Comparison of ENCODE assay signal across 8 mouse cellular contexts in the genomic region with DNA sequence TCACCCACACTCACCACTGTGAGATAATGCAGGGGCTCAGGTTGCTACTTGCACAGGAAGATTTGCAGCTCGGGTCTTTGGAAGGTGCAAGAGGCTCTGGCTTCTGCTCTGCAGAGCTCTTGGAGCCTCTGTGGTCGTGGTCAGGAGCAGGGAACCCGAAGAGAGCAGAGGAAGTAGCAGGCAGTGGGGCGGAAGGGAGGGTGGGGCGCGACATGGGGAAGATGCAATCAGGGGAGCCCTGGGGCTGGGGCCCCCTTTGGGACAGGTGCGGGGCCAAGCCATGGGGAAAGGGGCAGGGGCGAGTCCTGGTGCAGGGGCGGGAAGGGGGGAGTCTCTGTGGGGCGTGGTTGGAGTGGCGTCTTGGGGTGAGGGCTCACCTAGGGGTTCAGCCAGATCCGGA. TPM values are rescaled to one million over a fixed set of nuclear protein-coding genes. Genes with fewer than 3 reads are reported as not detected.
DNase-seq lines count a peak whose midpoint lies in the region; ATAC-seq lines count a peak whose summit lies in the region.

A gene (minus strand): TSS at position 184 of the 400 bp plus-strand sequence.

- peak; percentile 49; the same call in 1 of the 2 replicates for ATAC-seq in kidney, embryonic 15.5 days (replicated peaks; ENCODE audit: low FRiP score)
- ATAC-seq in granulocyte monocyte progenitor cell, adult 5-6 weeks (replicated peaks; ENCODE audit: poor library complexity, severe bottlenecking) = peak; percentile 83
- no peak for ATAC-seq in lung, embryonic 16.5 days (ENCODE audit: low read depth)

- whole genome bisulfite sequencing in kidney, embryonic 15.5 days = 33% methylated on average over 12 of the region's 12 CpGs
- WGBS in lung, embryonic 16.5 days = 22% methylated on average over 11 of the region's 12 CpGs

- H3K4me1 ChIP-seq in kidney, embryonic 15.5 days = peaks cover 3% of the 10 kb centered on the region; the same call in 1 of the 2 replicates
- no peaks in the 10 kb centered on the region for H3K4me1 ChIP-seq in lung, embryonic 16.5 days (replicated peaks; ENCODE audit: control insufficient read depth, insufficient read depth, low read length)

- no peaks in the 10 kb centered on the region for H3K9me3 ChIP-seq in kidney, embryonic 15.5 days (replicated peaks)
- H3K9me3 ChIP-seq in lung, embryonic 16.5 days (ENCODE audit: control insufficient read depth, low read length) = no peaks in the 10 kb centered on the region

- peak within 1 kb of the TSS; percentile 27 for H3K4me3 ChIP-seq in kidney, embryonic 15.5 days (replicated peaks)
- H3K4me3 ChIP-seq in lung, embryonic 16.5 days (ENCODE audit: low read length) = peak within 1 kb of the TSS; percentile 24; the same call in 1 of the 2 replicates

- no peak for DNase-seq in kidney, adult 18-20 months
- peak; percentile 66 to 71 for DNase-seq in thymus, adult 18-20 months
- DNase-seq in frontal cortex, postnatal 10 days (ENCODE audit: low spot score in 2 of 2) = no peak
- no peak for DNase-seq in ovary, adult 18-20 months (ENCODE audit: low spot score)
- DNase-seq in left cerebral cortex, adult 8-10 months (ENCODE audit: low spot score in 2 of 2) = no peak

- H3K9ac ChIP-seq in kidney, embryonic 15.5 days = no peak within 1 kb of the TSS
- no peak within 1 kb of the TSS for H3K9ac ChIP-seq in lung, embryonic 16.5 days (ENCODE audit: low read length)

- no peaks in the 10 kb centered on the region for H3K36me3 ChIP-seq in kidney, embryonic 15.5 days
- H3K36me3 ChIP-seq in lung, embryonic 16.5 days (ENCODE audit: control insufficient read depth, insufficient read depth, low read length) = no peaks in the 10 kb centered on the region

- no peaks in the 10 kb centered on the region for H3K27me3 ChIP-seq in kidney, embryonic 15.5 days
- no peaks in the 10 kb centered on the region for H3K27me3 ChIP-seq in lung, embryonic 16.5 days (ENCODE audit: control insufficient read depth, insufficient read depth, low read depth, low read length)

- peak within 1 kb of the TSS; percentile 55 for H3K4me2 ChIP-seq in kidney, embryonic 15.5 days
- peak within 1 kb of the TSS; percentile 41 for H3K4me2 ChIP-seq in lung, embryonic 16.5 days (ENCODE audit: low read depth, low read length)

- H3K27ac ChIP-seq in kidney, embryonic 15.5 days = no peak within 1 kb of the TSS
- H3K27ac ChIP-seq in lung, embryonic 16.5 days (ENCODE audit: low read length) = no peak within 1 kb of the TSS

RNA-seq across cellular contexts. Expression of the gene that starts here (rescaled TPM):
- polyA plus RNA-seq in kidney, embryonic 15.5 days (2015; fragmentation: Nextera tagmentation; extraction: Ambion mirVana) = 1.3 TPM in 2 replicates
- total RNA-seq in granulocyte monocyte progenitor cell, adult 5-6 weeks (2014; fragmentation: Nextera tagmentation) = 0.13 and 1.1 TPM in 2 replicates
- total RNA-seq in granulocyte monocyte progenitor cell, adult 5-6 weeks (2017) = 0.52 and 0.65 TPM in 2 replicates
- 1.5 and 1.9 TPM in 2 replicates for polyA plus RNA-seq in lung, embryonic 16.5 days (2015; fragmentation: Nextera tagmentation; extraction: Ambion mirVana)
- under 1 TPM in 3 of 4 experiments, not detected in 1; 0.21 to 0.37 (median 0.33) TPM for total RNA-seq in left cerebral cortex, adult 8-10 months (2022)

Comparison
In these comparisons a context has a peak if more than half of its experiments do, and no peak if none do; other contexts are left out.
1. DNase-seq: peak in thymus, adult 18-20 months (2 of 2); none in kidney, adult 18-20 months (single experiment), frontal cortex, postnatal 10 days (0 of 2), ovary, adult 18-20 months (single experiment) and left cerebral cortex, adult 8-10 months (0 of 2).